Mouse (Mus musculus) small intestine, adult 2 months (tissue): Measurements from ENCODE around the gene Dnlz.

ENCODE experiments used
- CTCF ChIP-seq: fragments of 200-500 bp; IDR thresholded peaks from 2 replicates; pipeline ENCODE4 v1.5.1; 2012; ENCODE audit warnings: low read depth, mild to moderate bottlenecking, control low read depth, inconsistent platforms, low read length, moderate library complexity, mixed read lengths; ENCODE audit not compliant: insufficient replicate concordance, insufficient read length; ENCODE audit errors: extremely low read depth
- POLR2A ChIP-seq: fragments of 200-500 bp; IDR thresholded peaks from 2 replicates; pipeline ENCODE4 v1.6.1; 2012; ENCODE audit warnings: low read depth, mild to moderate bottlenecking, control low read depth, inconsistent platforms, low read length, moderate library complexity

DNA sequence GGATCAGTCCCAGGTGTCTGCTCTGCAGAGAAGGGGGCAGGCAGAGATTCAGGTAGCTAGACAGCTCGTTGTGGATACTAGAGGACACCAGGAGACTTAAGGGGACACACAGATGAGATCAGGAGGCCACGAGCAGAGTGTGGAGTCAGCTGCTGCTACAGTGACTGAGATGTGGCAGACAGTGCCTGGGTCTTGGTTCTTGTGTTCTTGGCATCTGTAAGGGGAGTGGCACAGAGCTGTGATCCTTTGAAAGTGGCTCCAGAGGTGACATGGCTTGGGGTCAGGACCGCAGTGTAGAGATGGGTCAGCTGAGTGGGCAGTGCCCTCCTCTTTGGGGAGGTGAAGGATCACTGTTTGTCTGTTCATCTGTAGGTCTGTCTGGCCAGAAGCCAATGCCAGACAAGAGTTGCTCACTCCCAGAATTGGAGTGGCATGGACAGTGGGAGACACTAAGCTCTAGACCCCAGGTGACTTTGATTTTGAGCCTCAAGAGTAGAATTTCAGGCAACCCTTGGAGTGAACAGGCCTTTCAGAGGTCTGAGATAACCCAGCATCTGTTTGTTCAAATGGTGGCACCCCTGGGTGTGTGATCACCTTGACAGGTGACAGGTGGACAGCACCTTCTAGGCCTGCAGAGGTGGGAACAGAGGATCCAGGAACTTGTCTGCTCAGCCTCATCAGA, 33.8 kb downstream of the Dnlz start:
- TF ChIP-seq POLR2A (no peak), CTCF (no peak)
